Mouse (Mus musculus): ENCODE measurements at regions not wholly inside any gene's neighbourhood (a gene's known extent, or its start where the extent isn't known, plus 50 kb on each side); places are given as distances from the start of the nearest gene placed in this dataset.

DNA sequence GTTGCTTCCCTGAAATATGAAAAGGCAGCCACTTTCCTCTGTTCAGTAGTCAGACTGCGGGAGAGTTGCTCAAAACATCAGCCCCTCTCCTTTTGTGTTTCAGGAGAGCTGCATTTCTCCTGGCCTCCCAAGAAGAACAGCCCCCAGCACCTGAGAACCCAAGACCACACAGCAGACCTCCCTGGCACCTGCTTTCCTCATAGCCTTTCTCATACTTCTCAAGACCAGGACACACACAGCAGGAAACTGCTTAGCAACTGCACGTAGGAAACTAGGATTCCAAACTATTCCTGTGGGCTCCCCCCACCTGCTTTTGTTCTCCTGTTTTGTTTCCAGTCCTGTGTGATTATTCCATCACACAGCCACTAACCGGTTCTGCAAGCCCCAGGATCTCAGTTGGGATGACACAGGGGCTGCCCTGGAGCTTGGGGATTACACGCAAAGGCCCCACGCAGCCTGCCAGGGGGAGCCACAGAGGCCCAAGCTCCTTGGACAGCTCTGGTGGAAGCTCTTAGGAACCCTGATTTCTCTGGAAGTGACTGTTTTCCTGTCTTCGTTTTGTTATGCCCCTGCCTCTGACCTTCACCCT is 519.6 kb upstream of the Klf4 start:
- H3K27ac ChIP-seq (ENCODE audit: low read depth, low read length), result no peak overlapping the region
- H3K4me3 ChIP-seq (ENCODE audit: low read depth, low read length), result no peak overlapping the region
- H3K4me1 ChIP-seq (replicated peaks; ENCODE audit: control insufficient read depth, insufficient read depth, low read length), result no peaks in the 10 kb centered on the region
- TF ChIP-seq CTCF (IDR thresholded peaks at IDR 0.05; ENCODE audit: low read depth), result peak; percentile 50
- H3K9me3 ChIP-seq (ENCODE audit: control insufficient read depth), result no peaks in the 10 kb centered on the region
- H3K27me3 ChIP-seq (replicated peaks; ENCODE audit: control insufficient read depth, insufficient read depth, low read length), result no peaks in the 10 kb centered on the region
- H3K9ac ChIP-seq (ENCODE audit: low read depth, low read length), result no peak overlapping the region
- H3K4me2 ChIP-seq (replicated peaks; ENCODE audit: low read depth), result no peak overlapping the region
- H3K36me3 ChIP-seq (ENCODE audit: control insufficient read depth, insufficient read depth), result no peaks in the 10 kb centered on the region
- WGBS, result 41% methylated on average over 6 of the region's 6 CpGs
- no peak for ATAC-seq

DNA sequence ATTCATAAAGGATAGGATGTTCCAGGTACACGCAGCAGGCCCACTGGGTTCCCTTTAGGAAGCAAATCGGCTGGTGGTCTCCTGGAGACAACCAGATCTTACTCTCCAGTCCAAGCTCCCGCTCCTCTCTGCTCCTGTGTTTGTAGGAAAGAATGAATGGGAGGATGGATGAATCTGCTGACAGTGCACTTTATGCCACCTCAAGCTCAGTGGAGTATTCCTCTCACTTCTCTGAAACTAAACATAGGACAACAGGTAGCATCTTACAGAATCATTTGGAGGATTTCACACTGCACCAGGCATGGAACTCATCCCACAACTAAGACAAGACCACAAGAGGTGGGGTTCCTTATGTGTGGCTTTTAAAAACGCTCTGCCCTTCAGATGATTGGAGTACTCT is 507.1 kb upstream of the Klf4 start:
- Histone ChIP-seq H3K27me3 (replicated peaks; ENCODE audit: control insufficient read depth, insufficient read depth, low read length) (no peaks in the 10 kb centered on the region), H3K4me3 (ENCODE audit: low read depth, low read length) (no peak overlapping the region), H3K36me3 (ENCODE audit: control insufficient read depth, insufficient read depth) (no peaks in the 10 kb centered on the region), H3K4me2 (replicated peaks; ENCODE audit: low read depth) (no peak overlapping the region), H3K27ac (ENCODE audit: low read depth, low read length) (no peak overlapping the region), H3K9ac (ENCODE audit: low read depth, low read length) (no peak overlapping the region), H3K4me1 (replicated peaks; ENCODE audit: control insufficient read depth, insufficient read depth, low read length) (no peaks in the 10 kb centered on the region), H3K9me3 (ENCODE audit: control insufficient read depth) (no peaks in the 10 kb centered on the region)
- ATAC-seq, result no peak
- WGBS, result 83% methylated on average over 4 of the region's 4 CpGs
- TF ChIP-seq CTCF (IDR thresholded peaks at IDR 0.05; ENCODE audit: low read depth), result no peak

DNA sequence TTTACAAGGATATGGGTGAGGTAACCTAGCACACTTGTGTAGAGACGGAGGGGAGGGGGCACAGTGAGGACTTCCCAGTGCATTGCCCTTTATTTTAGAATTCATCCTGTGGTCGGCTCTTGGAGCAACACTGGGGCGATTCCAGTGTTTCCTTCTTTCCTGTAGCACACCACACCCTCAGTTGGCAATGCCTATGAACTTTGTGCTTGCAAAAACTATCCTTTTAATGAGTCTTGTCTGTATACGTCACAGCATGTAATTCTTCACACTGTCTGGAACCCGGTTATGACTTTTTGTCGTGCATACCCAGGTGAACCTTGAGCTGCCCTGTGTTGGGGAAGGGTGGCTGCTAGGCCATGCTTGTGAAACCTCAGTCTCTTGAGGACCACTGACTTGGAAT is 504.1 kb upstream of the Klf4 start:
- no peak overlapping the region for H3K4me2 ChIP-seq (replicated peaks; ENCODE audit: low read depth)
- no peak overlapping the region for H3K9ac ChIP-seq (ENCODE audit: low read depth, low read length)
- 70% methylated on average over 6 of the region's 6 CpGs for WGBS
- no peak for TF ChIP-seq CTCF (IDR thresholded peaks at IDR 0.05; ENCODE audit: low read depth)
- no peak overlapping the region for H3K4me3 ChIP-seq (ENCODE audit: low read depth, low read length)
- H3K27ac ChIP-seq (ENCODE audit: low read depth, low read length), result no peak overlapping the region
- H3K27me3 ChIP-seq (replicated peaks; ENCODE audit: control insufficient read depth, insufficient read depth, low read length), result no peaks in the 10 kb centered on the region
- no peak for ATAC-seq
- no peaks in the 10 kb centered on the region for H3K9me3 ChIP-seq (ENCODE audit: control insufficient read depth)
- no peaks in the 10 kb centered on the region for H3K4me1 ChIP-seq (replicated peaks; ENCODE audit: control insufficient read depth, insufficient read depth, low read length)
- no peaks in the 10 kb centered on the region for H3K36me3 ChIP-seq (ENCODE audit: control insufficient read depth, insufficient read depth)

DNA sequence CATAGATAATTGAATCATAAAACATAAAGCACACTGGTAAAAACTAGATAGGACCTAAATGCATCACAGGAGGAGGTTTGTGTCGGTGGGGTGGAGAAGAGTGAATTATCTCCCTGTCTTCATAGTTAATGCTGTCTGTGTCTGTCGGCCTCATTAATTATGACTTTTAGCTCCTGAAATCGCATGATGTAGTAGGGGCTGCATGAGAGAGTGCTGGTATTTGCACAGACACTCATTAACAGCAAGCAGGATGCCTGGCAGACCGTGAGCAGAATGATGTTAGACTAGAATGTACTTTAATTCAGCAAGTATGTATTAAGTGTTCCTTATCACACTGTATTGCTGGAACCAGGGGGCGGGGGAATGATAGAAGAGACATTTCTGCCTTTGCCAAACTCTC is 503.3 kb upstream of the Klf4 start:
- H3K4me3 ChIP-seq (ENCODE audit: low read depth, low read length), result no peak overlapping the region
- H3K36me3 ChIP-seq (ENCODE audit: control insufficient read depth, insufficient read depth), result no peaks in the 10 kb centered on the region
- no peaks in the 10 kb centered on the region for H3K4me1 ChIP-seq (replicated peaks; ENCODE audit: control insufficient read depth, insufficient read depth, low read length)
- no peak overlapping the region for H3K27ac ChIP-seq (ENCODE audit: low read depth, low read length)
- ATAC-seq, result no peak
- 56% methylated on average over 5 of the region's 5 CpGs for WGBS
- H3K9ac ChIP-seq (ENCODE audit: low read depth, low read length), result no peak overlapping the region
- no peak overlapping the region for H3K4me2 ChIP-seq (replicated peaks; ENCODE audit: low read depth)
- no peaks in the 10 kb centered on the region for H3K9me3 ChIP-seq (ENCODE audit: control insufficient read depth)
- TF ChIP-seq CTCF (IDR thresholded peaks at IDR 0.05; ENCODE audit: low read depth), result no peak
- H3K27me3 ChIP-seq (replicated peaks; ENCODE audit: control insufficient read depth, insufficient read depth, low read length), result no peaks in the 10 kb centered on the region

DNA sequence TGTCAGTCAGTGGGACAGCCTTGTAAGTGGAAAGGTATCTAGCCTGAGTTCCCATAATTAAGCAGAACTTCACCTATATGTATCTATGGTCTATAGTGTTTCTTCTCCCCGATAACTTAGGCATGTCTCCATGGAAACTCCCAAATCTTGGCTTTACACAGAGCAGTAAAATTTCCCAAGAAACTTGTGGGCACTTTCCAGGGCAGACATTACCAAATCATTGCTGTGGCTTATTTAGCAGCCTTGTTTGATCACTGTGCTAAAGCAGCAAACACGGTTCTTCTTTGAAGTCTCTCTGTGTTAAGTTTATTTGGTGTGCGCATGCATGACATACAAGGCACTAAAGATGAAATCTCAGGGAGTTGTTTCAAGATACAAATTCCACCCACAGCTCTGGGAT is 496.2 kb upstream of the Klf4 start:
- Histone ChIP-seq H3K9me3 (ENCODE audit: control insufficient read depth) (no peaks in the 10 kb centered on the region), H3K9ac (ENCODE audit: low read depth, low read length) (no peak overlapping the region), H3K27ac (ENCODE audit: low read depth, low read length) (no peak overlapping the region), H3K27me3 (replicated peaks; ENCODE audit: control insufficient read depth, insufficient read depth, low read length) (no peaks in the 10 kb centered on the region), H3K36me3 (ENCODE audit: control insufficient read depth, insufficient read depth) (no peaks in the 10 kb centered on the region), H3K4me1 (replicated peaks; ENCODE audit: control insufficient read depth, insufficient read depth, low read length) (no peaks in the 10 kb centered on the region), H3K4me3 (ENCODE audit: low read depth, low read length) (no peak overlapping the region), H3K4me2 (replicated peaks; ENCODE audit: low read depth) (no peak overlapping the region)
- ATAC-seq, result no peak
- 80% methylated on average over 3 of the region's 3 CpGs for WGBS
- TF ChIP-seq CTCF (IDR thresholded peaks at IDR 0.05; ENCODE audit: low read depth), result no peak

DNA sequence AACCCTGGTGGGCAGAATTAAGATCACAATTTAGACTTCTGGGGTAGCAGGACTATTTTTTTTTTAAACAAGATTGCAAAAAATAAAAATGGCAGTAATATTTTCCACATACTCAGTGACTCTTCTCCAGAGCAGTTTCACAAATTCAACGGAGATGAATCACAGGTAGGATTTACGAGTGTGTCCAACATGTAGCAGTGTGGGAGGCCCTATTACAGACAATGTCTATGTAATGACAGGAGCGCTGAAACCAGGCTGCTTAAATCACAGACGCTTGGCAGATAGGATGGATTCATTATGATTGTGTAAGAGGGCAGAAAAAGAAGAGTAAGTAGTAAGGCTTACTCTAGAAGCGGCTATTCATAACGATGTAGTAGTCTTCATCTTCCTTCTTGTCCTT is 495.0 kb upstream of the Klf4 start:
- 86% methylated on average over 6 of the region's 6 CpGs for WGBS
- H3K4me1 ChIP-seq (replicated peaks; ENCODE audit: control insufficient read depth, insufficient read depth, low read length), result no peaks in the 10 kb centered on the region
- H3K4me3 ChIP-seq (ENCODE audit: low read depth, low read length), result no peak overlapping the region
- no peak overlapping the region for H3K9ac ChIP-seq (ENCODE audit: low read depth, low read length)
- no peak overlapping the region for H3K27ac ChIP-seq (ENCODE audit: low read depth, low read length)
- no peaks in the 10 kb centered on the region for H3K27me3 ChIP-seq (replicated peaks; ENCODE audit: control insufficient read depth, insufficient read depth, low read length)
- H3K9me3 ChIP-seq (ENCODE audit: control insufficient read depth), result no peaks in the 10 kb centered on the region
- H3K4me2 ChIP-seq (replicated peaks; ENCODE audit: low read depth), result no peak overlapping the region
- H3K36me3 ChIP-seq (ENCODE audit: control insufficient read depth, insufficient read depth), result no peaks in the 10 kb centered on the region
- no peak for ATAC-seq
- no peak for TF ChIP-seq CTCF (IDR thresholded peaks at IDR 0.05; ENCODE audit: low read depth)

DNA sequence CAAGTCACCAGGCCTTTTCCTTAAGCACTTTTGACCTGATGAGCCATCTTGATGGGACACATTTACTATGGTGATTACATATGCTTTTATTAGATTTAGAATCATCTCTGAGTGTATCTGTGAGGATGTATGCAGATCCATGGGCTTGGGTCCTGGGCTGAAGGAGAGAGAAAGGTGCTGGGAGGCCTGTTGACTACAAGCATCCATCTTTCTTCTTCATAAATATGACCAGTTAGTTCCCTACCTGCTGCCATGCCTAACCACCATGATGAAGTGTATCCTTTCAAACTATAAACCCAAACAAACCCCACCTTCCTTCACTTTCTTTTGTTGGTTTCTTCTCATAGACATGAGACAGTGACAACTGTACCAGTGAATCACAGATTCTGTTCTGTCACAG is 492.2 kb upstream of the Klf4 start:
- no peaks in the 10 kb centered on the region for H3K4me1 ChIP-seq (replicated peaks; ENCODE audit: control insufficient read depth, insufficient read depth, low read length)
- H3K27ac ChIP-seq (ENCODE audit: low read depth, low read length), result no peak overlapping the region
- no peaks in the 10 kb centered on the region for H3K9me3 ChIP-seq (ENCODE audit: control insufficient read depth)
- no peak overlapping the region for H3K4me3 ChIP-seq (ENCODE audit: low read depth, low read length)
- no peaks in the 10 kb centered on the region for H3K27me3 ChIP-seq (replicated peaks; ENCODE audit: control insufficient read depth, insufficient read depth, low read length)
- H3K36me3 ChIP-seq (ENCODE audit: control insufficient read depth, insufficient read depth), result no peaks in the 10 kb centered on the region
- no peak overlapping the region for H3K4me2 ChIP-seq (replicated peaks; ENCODE audit: low read depth)
- no peak for ATAC-seq
- no peak for TF ChIP-seq CTCF (IDR thresholded peaks at IDR 0.05; ENCODE audit: low read depth)
- no peak overlapping the region for H3K9ac ChIP-seq (ENCODE audit: low read depth, low read length)

Measured in intestine, postnatal 0 days (tissue).